Mouse (Mus musculus) c-Kit-positive CD71-positive TER-119-positive erythroid progenitor cells, embryonic 14.5 days (primary cell): ENCODE results near the gene Cacna1d.

Source experiments
- DNase-seq: peaks from one replicate; pipeline ENCODE4 v3.0.0-alpha.2; 2013; ENCODE audit warnings: low spot score

Gene Cacna1d

GRCm38 (mm10) chr14:30261561-30262251 lies 229.5 kb downstream of the Cacna1d start:
- no peak for DNase-seq

- no peak for DNase-seq
Observed at GRCm38 (mm10) chr14:30257626-30258025, 233.6 kb downstream of the Cacna1d start.

- DNase-seq = no peak
Observed at GRCm38 (mm10) chr14:30256486-30256885, 234.8 kb downstream of the Cacna1d start.

- no peak for DNase-seq
Observed at GRCm38 (mm10) chr14:30255701-30256400, 235.4 kb downstream of the Cacna1d start.

GRCm38 (mm10) chr14:30254776-30255175 lies 236.5 kb downstream of the Cacna1d start:
- DNase-seq = no peak

- no peak for DNase-seq
Observed at GRCm38 (mm10) chr14:30252824-30253223, 238.4 kb downstream of the Cacna1d start.

- DNase-seq = no peak
Observed at GRCm38 (mm10) chr14:30251351-30251750, 239.9 kb downstream of the Cacna1d start.

GRCm38 (mm10) chr14:30249591-30249990 lies 241.7 kb downstream of the Cacna1d start:
- DNase-seq = no peak

GRCm38 (mm10) chr14:30248811-30249210 lies 242.4 kb downstream of the Cacna1d start:
- DNase-seq = no peak

- DNase-seq = no peak
Observed at GRCm38 (mm10) chr14:30248121-30248520, 243.1 kb downstream of the Cacna1d start.

GRCm38 (mm10) chr14:30247606-30248005 lies 243.6 kb downstream of the Cacna1d start:
- DNase-seq = no peak

- no peak for DNase-seq
Observed at GRCm38 (mm10) chr14:30244776-30245175, 246.5 kb downstream of the Cacna1d start.

GRCm38 (mm10) chr14:30242818-30243205 lies 248.4 kb downstream of the Cacna1d start:
- peak; percentile 50 for DNase-seq

GRCm38 (mm10) chr14:30242166-30242817 lies 249.0 kb downstream of the Cacna1d start:
- peak; percentile 79 for DNase-seq

- DNase-seq = no peak
Observed at GRCm38 (mm10) chr14:30240916-30241515, 250.2 kb downstream of the Cacna1d start.

GRCm38 (mm10) chr14:30238807-30239206 lies 252.4 kb downstream of the Cacna1d start:
- DNase-seq = no peak

GRCm38 (mm10) chr14:30225161-30225560 lies 266.1 kb downstream of the Cacna1d start:
- no peak for DNase-seq

- DNase-seq = no peak
Observed at GRCm38 (mm10) chr14:30222101-30222500, 269.2 kb downstream of the Cacna1d start.

GRCm38 (mm10) chr14:30219851-30220250 lies 271.4 kb downstream of the Cacna1d start:
- no peak for DNase-seq

- no peak for DNase-seq
Observed at GRCm38 (mm10) chr14:30218114-30218513, 273.1 kb downstream of the Cacna1d start.

- DNase-seq = no peak
Observed at GRCm38 (mm10) chr14:30217124-30217523, 274.1 kb downstream of the Cacna1d start.

GRCm38 (mm10) chr14:30208156-30208555 lies 283.1 kb downstream of the Cacna1d start:
- DNase-seq = no peak

- no peak for DNase-seq
Observed at GRCm38 (mm10) chr14:30205821-30206220, 285.4 kb downstream of the Cacna1d start.
